Comparison of ENCODE assay signal across 15 mouse cellular contexts in genomic region chr16:51048169-51048568, GRCm38 (mm10).
"Had no signal": no experiment of that assay in that cellular context is flagged by ENCODE, and none has a peak within 500 bp of the region (broad histone marks: within the 10 kb centered on the region; RNA-seq: fewer than 3 reads in every experiment).

No protein-coding gene starts in this region.

- H3K36me3 ChIP-seq: limb, embryonic 15.5 days; lung, embryonic 15.5 days had no signal

- H3K9ac ChIP-seq: limb, embryonic 15.5 days; liver, embryonic 14.5 days; liver, postnatal 0 days; lung, embryonic 15.5 days had no signal

- H3K9me3 ChIP-seq: limb, embryonic 15.5 days; lung, embryonic 15.5 days had no signal

- ATAC-seq: liver, postnatal 0 days had no signal

- H3K4me3 ChIP-seq: layer of hippocampus, adult 2 months; limb, embryonic 15.5 days; lung, embryonic 15.5 days had no signal

- H3K27me3 ChIP-seq: limb, embryonic 15.5 days; lung, embryonic 15.5 days had no signal

- H3K4me2 ChIP-seq: limb, embryonic 15.5 days; liver, embryonic 11.5 days; lung, embryonic 15.5 days; midbrain, embryonic 11.5 days had no signal

- H3K4me1 ChIP-seq: limb, embryonic 15.5 days; lung, embryonic 15.5 days had no signal

- H3K27ac ChIP-seq: layer of hippocampus, adult 2 months; limb, embryonic 15.5 days; liver, embryonic 14.5 days; lung, embryonic 15.5 days had no signal

- DNase-seq: kidney, adult 11 months; kidney, adult 8-10 months; kidney, postnatal 25 days; layer of hippocampus, adult 9-11 months; liver, postnatal 0 days; lung, postnatal 4 days; midbrain, embryonic 14.5 days; thymus, adult 18-20 months; thymus, postnatal 36 days had no signal
